Mouse (Mus musculus) stomach, embryonic 15.5 days (tissue): ENCODE measurements around the gene Clasrp. TPM values are rescaled to one million over a fixed set of nuclear protein-coding genes. Genes with fewer than 3 reads are reported as not detected.

Experiments used
- ATAC-seq: fragments of 200-750 bp; cut with Nextera tagmentation; 2 replicates; pipeline ENCODE4 v1.8.0; 2017; ENCODE audit warnings: low read depth, moderate number of reproducible peaks, moderate TSS enrichment; ENCODE audit not compliant: insufficient read depth, low FRiP score
- H3K27ac ChIP-seq: fragments of 300-500 bp; sonication (generic); 2 replicates; pipeline ENCODE4 v1.5.1; 2015; ENCODE audit warnings: mild to moderate bottlenecking, inconsistent platforms
- H3K27me3 ChIP-seq: fragments of 300-500 bp; sonication (generic); replicated peaks from 2 replicates; pipeline ENCODE4 v1.6.1; 2015; ENCODE audit warnings: inconsistent platforms
- H3K36me3 ChIP-seq: fragments of 300-500 bp; sonication (generic); 2 replicates; pipeline ENCODE4 v1.6.1; 2015; ENCODE audit warnings: inconsistent platforms
- H3K4me1 ChIP-seq: fragments of 300-500 bp; sonication (generic); 2 replicates; pipeline ENCODE4 v1.6.1; 2015; ENCODE audit warnings: inconsistent platforms
- H3K4me2 ChIP-seq: fragments of 300-500 bp; sonication (generic); 2 replicates; pipeline ENCODE4 v1.6.1; 2015; ENCODE audit warnings: mild to moderate bottlenecking, inconsistent platforms
- H3K4me3 ChIP-seq: fragments of 300-500 bp; sonication (generic); replicated peaks from 2 replicates; pipeline ENCODE4 v1.5.1; 2015; ENCODE audit warnings: inconsistent platforms
- H3K9ac ChIP-seq: fragments of 300-500 bp; sonication (generic); 2 replicates; pipeline ENCODE4 v1.6.1; 2015; ENCODE audit warnings: inconsistent platforms
- H3K9me3 ChIP-seq: fragments of 300-500 bp; sonication (generic); 2 replicates; pipeline ENCODE4 v1.6.1; 2016; ENCODE audit warnings: inconsistent platforms
- WGBS: fragments of 180-500 bp; shearing (Covaris S2); methylation state at CpG from one replicate; pipeline ENCODE4 v1.1.7; 2015; 5-methylcytosine and 5-hydroxymethylcytosine counted together
- polyA plus RNA-seq: library from polyadenylated mRNA; unstranded; fragments of >200 nt; fragmentation: Nextera tagmentation; extraction: Ambion mirVana; gene quantifications from 2 replicates; pipeline ENCODE4 v1.2.1, GENCODE M21; 2015

Gene Clasrp
- polyA plus RNA-seq, 1 experiment from 2014 or later: 44.8 TPM

DNA sequence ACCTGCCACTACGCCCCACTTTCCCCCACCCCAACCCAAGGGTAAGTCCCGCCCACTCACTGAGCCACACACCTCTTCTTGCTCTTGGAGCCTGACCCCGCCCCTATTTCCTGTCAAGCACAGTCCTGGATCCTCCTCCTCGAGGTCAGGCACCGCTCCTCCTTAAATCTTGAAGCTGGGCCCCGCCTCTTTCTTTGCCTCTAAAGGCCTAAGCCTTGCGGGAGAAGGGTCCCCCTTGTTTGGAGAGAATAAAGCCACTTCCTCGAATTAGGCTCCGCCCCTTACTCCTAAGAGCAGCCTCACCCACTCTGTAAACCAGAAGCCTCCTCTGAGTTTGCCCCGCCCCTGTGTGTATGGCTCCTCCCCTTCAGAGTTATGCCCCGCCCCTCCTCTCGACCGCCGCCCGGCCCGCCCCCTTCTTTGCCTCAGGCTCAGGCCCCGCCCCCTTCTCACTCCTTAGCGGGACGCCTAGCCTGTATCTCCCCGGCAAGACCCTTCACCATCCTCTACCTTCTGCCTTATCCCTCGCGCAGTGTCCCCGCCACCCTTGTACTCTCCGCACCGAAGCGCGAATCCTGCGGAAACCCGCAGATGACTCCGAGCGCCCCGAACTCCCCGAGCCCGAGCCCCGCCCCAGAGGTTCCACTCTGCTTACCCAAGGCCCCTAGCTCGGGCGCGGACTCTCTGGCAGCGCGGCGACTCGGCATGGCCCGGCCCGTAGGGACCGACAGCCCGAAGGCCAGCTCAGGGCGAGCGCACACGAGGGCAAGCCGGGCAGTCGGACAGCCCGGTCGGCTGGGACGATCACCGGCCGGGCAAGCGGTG lies 24.5 kb upstream of the Clasrp start:
- WGBS: under 1% methylated on average over 56 of the region's 57 CpGs
- Histone ChIP-seq H3K4me2 (peak overlapping the region; percentile 95), H3K9ac (peak overlapping the region; percentile 43; the same call in 1 of the 2 replicates), H3K27ac (peak overlapping the region; percentile 92), H3K27me3 (no peaks in the 10 kb centered on the region), H3K4me3 (peak overlapping the region; percentile 89), H3K9me3 (no peaks in the 10 kb centered on the region), H3K36me3 (peaks cover 17% of the 10 kb centered on the region), H3K4me1 (peaks cover 4% of the 10 kb centered on the region; the same call in 1 of the 2 replicates)
- ATAC-seq: peak; percentile 91

DNA sequence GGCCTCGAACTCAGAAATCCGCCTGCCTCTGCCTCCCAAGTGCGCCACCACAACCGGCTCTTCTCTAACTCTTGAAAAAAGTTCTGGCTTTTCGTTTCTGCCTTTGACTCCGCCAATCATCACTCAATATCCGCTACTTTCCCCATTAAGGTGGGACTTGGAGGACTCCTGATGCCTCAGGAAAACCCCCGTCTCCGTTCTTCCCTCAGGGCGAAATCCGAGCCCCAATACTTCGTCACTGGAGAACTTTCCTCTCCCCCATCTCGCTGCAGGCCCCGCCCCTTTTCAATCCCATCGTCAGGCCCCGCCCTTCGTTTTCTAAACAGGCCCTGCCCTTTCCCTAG lies 23.9 kb upstream of the Clasrp start:
- peak overlapping the region; percentile 89 for H3K4me3 ChIP-seq
- peaks cover 11% of the 10 kb centered on the region for H3K36me3 ChIP-seq
- H3K27ac ChIP-seq: peak overlapping the region; percentile 92
- 13% methylated on average over 17 of the region's 17 CpGs for whole genome bisulfite sequencing
- no peak for ATAC-seq
- H3K4me1 ChIP-seq: peaks cover 4% of the 10 kb centered on the region; the same call in 1 of the 2 replicates
- H3K4me2 ChIP-seq: peak overlapping the region; percentile 95
- no peaks in the 10 kb centered on the region for H3K27me3 ChIP-seq
- H3K9me3 ChIP-seq: no peaks in the 10 kb centered on the region
- H3K9ac ChIP-seq: no peak overlapping the region; the same call in 1 of the 2 replicates

DNA sequence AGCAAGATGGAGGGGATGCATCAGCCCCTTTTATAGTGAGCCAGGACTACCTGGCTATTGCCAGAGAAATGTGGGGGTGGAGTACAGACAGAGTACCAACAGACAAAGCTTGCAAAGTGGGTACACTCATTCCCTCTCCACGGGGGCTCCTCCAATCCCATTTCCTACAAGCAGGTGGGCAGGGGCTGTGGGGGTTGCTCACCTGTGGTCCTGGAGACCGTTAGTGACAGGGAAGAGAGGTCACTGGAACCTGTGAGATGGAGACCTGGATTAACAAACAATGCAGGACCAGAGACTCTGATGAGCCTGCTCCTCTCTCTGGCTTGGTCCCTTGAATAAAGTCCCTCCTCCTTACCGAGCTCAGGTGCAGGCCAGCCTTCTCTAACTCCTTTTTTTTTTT lies 23.4 kb upstream of the Clasrp start:
- 56% methylated on average over 3 of the region's 3 CpGs for WGBS
- H3K27ac ChIP-seq: peak overlapping the region; percentile 92

DNA sequence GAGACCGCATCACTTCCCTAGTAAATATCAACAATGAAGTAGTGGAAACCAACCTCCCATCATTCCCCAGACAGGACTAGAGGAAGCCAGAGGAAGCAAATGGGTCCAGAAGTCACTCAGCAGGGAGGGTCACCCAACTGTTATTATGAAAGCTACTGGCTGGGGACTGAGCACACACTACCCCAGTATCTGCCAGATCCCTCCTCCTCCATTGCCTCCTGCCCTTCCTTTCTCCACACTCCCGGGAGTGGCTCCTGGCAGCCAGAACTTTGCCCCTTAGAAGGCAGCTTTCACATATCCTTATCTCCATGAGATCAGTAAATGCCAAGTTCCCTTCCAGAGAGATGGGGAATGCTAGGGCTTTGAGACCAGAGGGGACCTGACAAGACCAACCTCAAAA lies 19.1 kb upstream of the Clasrp start:
- Histone ChIP-seq H3K27me3 (no peaks in the 10 kb centered on the region), H3K4me2 (no peak overlapping the region), H3K9me3 (no peaks in the 10 kb centered on the region), H3K4me3 (no peak overlapping the region), H3K9ac (no peak overlapping the region), H3K4me1 (peaks cover 8% of the 10 kb centered on the region), H3K27ac (no peak overlapping the region), H3K36me3 (no peaks in the 10 kb centered on the region)
- ATAC-seq: no peak
- WGBS: 59% methylated on average over 2 of the region's 2 CpGs

More for the DNA sequence above, 23.4 kb upstream of the Clasrp start:
- H3K4me2 ChIP-seq: peak overlapping the region; percentile 95
- ATAC-seq: no peak
- no peaks in the 10 kb centered on the region for H3K27me3 ChIP-seq
- no peak overlapping the region for H3K9ac ChIP-seq
- peaks cover 7% of the 10 kb centered on the region; the same call in 1 of the 2 replicates for H3K36me3 ChIP-seq
- H3K4me1 ChIP-seq: peaks cover 4% of the 10 kb centered on the region; the same call in 1 of the 2 replicates
- H3K9me3 ChIP-seq: no peaks in the 10 kb centered on the region
- peak overlapping the region; percentile 89 for H3K4me3 ChIP-seq

DNA sequence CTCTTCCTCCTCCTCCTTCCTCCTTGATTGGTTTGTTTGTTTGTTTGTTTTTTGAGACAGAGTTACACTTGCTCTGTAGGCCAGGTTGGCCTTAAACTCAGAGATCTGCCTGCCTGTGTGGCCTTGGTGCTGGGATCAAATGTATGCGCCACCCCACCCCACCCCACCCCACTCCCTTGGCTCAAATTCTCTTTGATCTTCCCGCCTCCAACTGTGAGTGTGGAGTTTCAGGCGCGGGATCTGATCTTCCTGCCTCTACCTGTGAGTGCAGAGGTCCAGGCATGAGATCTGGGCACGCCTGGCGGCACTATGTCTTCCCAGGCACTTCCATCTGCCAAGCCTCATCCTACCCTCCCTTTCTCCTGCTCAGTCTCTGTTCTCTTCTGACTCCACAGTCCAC lies 18.0 kb upstream of the Clasrp start:
- no peak for ATAC-seq
- no peak overlapping the region for H3K9ac ChIP-seq
- WGBS: 25% methylated on average over 6 of the region's 6 CpGs
- no peak overlapping the region for H3K4me3 ChIP-seq
- no peaks in the 10 kb centered on the region for H3K27me3 ChIP-seq
- no peaks in the 10 kb centered on the region for H3K36me3 ChIP-seq
- no peak overlapping the region for H3K27ac ChIP-seq
- H3K4me1 ChIP-seq: peaks cover 4% of the 10 kb centered on the region; the same call in 1 of the 2 replicates
- H3K9me3 ChIP-seq: no peaks in the 10 kb centered on the region
- no peak overlapping the region for H3K4me2 ChIP-seq

DNA sequence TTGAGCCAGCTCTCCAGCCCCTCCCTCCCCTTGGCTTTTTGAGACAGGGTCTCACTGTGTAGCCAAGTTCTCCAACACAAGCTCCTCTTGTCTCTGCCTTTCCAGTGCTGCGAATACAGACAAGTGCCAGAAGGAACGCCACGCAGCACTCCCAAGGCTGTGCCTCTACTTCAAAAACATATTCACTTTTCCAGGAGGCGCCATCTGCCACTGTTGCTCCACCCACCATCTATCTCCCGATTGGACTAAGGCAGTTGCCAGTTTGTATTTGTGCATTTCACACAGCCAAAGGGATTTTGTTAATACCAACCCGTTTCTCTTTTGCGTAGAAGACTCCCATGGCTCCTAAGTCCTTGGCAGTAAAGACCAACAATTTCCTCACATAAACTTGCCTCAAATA lies 16.5 kb upstream of the Clasrp start:
- no peak overlapping the region for H3K27ac ChIP-seq
- no peaks in the 10 kb centered on the region for H3K9me3 ChIP-seq
- no peak overlapping the region for H3K4me2 ChIP-seq
- WGBS: 92% methylated on average over 7 of the region's 7 CpGs
- ATAC-seq: no peak
- no peak overlapping the region for H3K4me3 ChIP-seq
- H3K9ac ChIP-seq: no peak overlapping the region
- H3K4me1 ChIP-seq: peaks cover 4% of the 10 kb centered on the region; the same call in 1 of the 2 replicates
- no peaks in the 10 kb centered on the region for H3K36me3 ChIP-seq
- no peaks in the 10 kb centered on the region for H3K27me3 ChIP-seq

DNA sequence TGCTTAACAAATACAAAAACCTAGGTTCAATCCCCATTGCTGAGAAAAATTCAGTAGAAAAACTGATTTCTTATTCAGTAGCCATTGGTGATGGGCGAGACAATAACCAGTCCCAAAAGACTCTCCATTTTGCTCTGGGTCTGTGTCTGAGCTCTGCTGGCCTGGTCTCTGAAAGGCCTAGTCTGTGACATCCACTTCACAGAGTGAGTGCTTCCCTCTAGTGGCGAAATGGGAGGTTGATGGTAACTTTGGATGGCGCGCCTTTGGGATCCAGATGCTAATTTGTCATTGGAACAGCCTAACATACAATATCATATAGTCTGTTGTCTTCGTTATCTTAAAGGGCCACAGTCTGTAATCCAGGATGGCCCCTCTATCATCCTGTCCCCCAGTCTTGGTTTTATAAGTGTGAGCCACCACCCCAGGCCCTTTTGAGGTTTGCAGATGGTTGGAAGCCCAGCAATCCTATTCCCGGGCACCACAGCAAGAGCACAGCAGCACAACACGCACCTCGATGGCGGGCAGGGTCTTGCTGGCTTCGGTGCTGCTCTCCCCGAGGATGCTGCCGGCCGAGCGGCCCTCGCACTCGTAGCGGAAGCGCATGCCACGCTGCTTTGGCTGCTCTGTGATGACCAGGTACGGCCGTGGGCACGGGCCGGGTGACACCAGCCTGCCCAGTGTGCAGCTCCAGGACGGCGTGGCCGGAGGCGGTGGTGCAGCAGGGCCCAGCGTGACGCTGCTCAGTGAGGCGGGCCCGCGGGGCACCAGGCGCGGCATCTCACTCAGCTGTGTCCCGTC lies 14.9 kb upstream of the Clasrp start:
- peak; percentile 47; the same call in 1 of the 2 replicates for ATAC-seq
- H3K27me3 ChIP-seq: no peaks in the 10 kb centered on the region
- peak overlapping the region; percentile 32 for H3K4me3 ChIP-seq
- peaks cover 4% of the 10 kb centered on the region; the same call in 1 of the 2 replicates for H3K4me1 ChIP-seq
- peak overlapping the region; percentile 60 for H3K4me2 ChIP-seq
- no peak overlapping the region for H3K9ac ChIP-seq
- 11% methylated on average over 35 of the region's 35 CpGs for WGBS
- no peaks in the 10 kb centered on the region for H3K9me3 ChIP-seq
- H3K27ac ChIP-seq: no peak overlapping the region
- H3K36me3 ChIP-seq: no peaks in the 10 kb centered on the region

DNA sequence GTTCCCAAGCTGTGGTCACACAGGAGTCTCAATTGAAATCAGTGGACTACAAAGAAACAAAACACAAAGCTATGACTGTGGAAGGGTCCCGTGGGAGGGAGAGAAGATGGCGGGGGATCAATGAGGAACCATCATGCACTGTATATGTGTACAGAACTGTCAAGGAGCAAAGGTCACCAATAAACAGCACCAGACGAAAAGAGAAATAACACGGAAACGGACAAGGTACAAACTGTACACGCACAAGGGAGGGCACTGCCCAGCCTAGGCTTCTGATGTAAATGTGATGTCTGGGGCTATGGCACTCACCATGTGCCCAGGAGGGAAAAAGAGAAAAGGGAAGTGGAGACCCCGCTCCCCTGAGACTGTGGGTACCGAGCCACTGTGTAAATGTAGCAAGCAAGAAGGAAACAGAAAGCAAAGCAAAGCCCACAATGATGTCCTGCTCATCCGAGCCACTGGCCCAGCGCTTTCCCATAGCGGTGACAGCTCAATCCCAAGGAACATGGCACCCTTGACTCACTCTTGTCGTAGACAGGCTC lies 10.8 kb upstream of the Clasrp start:
- H3K4me3 ChIP-seq: no peak overlapping the region
- H3K9ac ChIP-seq: no peak overlapping the region
- no peak overlapping the region for H3K4me2 ChIP-seq
- 80% methylated on average over 12 of the region's 12 CpGs for WGBS
- H3K27ac ChIP-seq: no peak overlapping the region
- H3K27me3 ChIP-seq: no peaks in the 10 kb centered on the region
- no peaks in the 10 kb centered on the region for H3K9me3 ChIP-seq
- peaks cover 4% of the 10 kb centered on the region; the same call in 1 of the 2 replicates for H3K4me1 ChIP-seq
- no peak for ATAC-seq
- H3K36me3 ChIP-seq: 0 out of 2 replicates have a peak, but pooled peaks cover 5% of the 10 kb centered on the region

DNA sequence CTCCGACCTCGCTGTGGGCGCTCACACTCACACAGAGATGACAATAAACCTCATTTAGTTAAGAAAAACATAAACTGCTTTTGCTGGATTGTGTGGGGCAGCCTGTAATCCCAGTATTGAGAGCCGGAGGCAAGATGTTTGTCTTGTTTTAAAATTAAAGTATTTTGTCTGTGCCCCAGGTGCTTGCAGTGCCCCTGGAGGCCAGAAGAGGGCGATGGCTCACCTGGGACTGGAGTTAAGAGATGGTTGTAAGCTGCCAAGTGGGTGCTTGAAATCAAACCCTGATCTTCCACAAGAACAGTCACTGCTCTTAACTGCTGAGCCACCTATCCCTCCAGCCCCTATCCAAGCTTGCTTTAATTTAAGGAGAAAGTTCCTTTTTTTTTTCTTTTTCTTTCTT lies 6.7 kb upstream of the Clasrp start:
- Histone ChIP-seq H3K4me2 (no peak overlapping the region), H3K36me3 (0 out of 2 replicates have a peak, but pooled peaks cover 5% of the 10 kb centered on the region), H3K4me3 (no peak overlapping the region), H3K27ac (no peak overlapping the region), H3K9ac (no peak overlapping the region), H3K9me3 (no peaks in the 10 kb centered on the region), H3K4me1 (no peaks in the 10 kb centered on the region), H3K27me3 (no peaks in the 10 kb centered on the region)
- ATAC-seq: no peak
- 81% methylated on average over 5 of the region's 5 CpGs for WGBS

DNA sequence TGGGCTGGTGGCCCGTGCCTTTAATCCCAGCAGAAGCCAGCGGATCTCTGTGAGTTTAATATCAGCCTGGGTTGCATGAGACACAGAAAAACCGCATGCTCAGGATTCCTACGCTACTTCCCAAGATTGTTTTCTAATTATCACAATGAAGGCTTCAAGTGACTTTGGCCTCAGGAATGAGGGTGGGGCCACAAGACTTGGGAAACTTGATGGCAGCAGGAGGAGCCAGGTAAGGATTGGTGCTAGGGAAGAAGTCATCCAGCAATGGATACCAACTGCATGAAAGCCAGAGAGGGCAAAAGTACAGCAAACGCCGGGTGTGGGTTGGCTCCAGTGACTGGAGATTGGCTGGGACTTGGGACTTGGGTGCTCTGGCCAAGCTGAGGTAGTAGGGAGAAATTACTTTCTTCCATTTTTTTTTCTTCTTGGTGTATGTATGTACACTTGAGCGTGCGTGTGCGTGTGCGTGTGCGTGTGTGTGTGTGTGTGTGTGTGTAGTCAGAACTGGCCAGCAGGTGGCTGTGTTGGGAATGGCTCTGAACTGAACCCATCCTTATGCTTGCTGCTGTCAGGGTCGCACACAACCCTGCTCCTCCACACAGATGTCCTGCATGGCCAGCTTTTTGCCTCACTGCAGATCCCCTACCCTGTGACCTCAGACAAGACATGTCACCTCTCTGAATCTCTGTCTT lies 5.5 kb upstream of the Clasrp start:
- Histone ChIP-seq H3K27ac (no peak overlapping the region), H3K27me3 (no peaks in the 10 kb centered on the region), H3K36me3 (0 out of 2 replicates have a peak, but pooled peaks cover 5% of the 10 kb centered on the region), H3K9ac (no peak overlapping the region), H3K4me3 (no peak overlapping the region), H3K9me3 (no peaks in the 10 kb centered on the region), H3K4me1 (no peaks in the 10 kb centered on the region), H3K4me2 (no peak overlapping the region)
- WGBS: 86% methylated on average over 12 of the region's 12 CpGs
- ATAC-seq: no peak

DNA sequence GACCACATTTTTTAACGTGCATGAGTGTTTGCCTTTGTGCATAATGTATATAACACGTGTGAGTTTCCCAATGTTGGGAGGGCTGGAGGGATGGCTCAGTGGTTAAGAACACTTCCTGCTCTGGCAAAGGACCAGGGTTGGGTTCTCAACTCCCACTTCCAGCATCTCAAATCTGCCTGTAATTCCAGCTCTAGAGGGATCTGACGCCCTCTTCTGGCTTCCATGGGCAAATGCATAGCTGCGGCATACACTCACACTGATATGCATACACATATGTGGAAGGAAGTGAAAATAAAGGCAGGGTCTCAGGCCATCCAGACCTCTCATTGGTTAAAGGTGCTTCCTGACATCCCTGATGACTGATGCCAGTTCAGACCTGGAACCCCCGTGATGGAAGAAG lies 3.0 kb upstream of the Clasrp start:
- H3K9me3 ChIP-seq: no peaks in the 10 kb centered on the region
- 0 out of 2 replicates have a peak, but pooled peaks cover 5% of the 10 kb centered on the region for H3K36me3 ChIP-seq
- no peaks in the 10 kb centered on the region for H3K27me3 ChIP-seq
- ATAC-seq: no peak
- no peak overlapping the region for H3K27ac ChIP-seq
- 77% methylated on average over 5 of the region's 5 CpGs for WGBS
- no peak overlapping the region for H3K4me3 ChIP-seq
- H3K9ac ChIP-seq: no peak overlapping the region
- no peak overlapping the region for H3K4me2 ChIP-seq
- peaks cover 15% of the 10 kb centered on the region for H3K4me1 ChIP-seq
